Mouse (Mus musculus) cerebellum, postnatal 4 days (tissue): ENCODE data around the gene Tor1aip2.

Experiments used
- DNase-seq, 2 experiments: peaks; one replicate each; pipeline ENCODE4 v3.0.0; 2022; ENCODE audit warnings: low spot score in 2 of 2, mixed read lengths in 1 of 2

Gene Tor1aip2

DNA sequence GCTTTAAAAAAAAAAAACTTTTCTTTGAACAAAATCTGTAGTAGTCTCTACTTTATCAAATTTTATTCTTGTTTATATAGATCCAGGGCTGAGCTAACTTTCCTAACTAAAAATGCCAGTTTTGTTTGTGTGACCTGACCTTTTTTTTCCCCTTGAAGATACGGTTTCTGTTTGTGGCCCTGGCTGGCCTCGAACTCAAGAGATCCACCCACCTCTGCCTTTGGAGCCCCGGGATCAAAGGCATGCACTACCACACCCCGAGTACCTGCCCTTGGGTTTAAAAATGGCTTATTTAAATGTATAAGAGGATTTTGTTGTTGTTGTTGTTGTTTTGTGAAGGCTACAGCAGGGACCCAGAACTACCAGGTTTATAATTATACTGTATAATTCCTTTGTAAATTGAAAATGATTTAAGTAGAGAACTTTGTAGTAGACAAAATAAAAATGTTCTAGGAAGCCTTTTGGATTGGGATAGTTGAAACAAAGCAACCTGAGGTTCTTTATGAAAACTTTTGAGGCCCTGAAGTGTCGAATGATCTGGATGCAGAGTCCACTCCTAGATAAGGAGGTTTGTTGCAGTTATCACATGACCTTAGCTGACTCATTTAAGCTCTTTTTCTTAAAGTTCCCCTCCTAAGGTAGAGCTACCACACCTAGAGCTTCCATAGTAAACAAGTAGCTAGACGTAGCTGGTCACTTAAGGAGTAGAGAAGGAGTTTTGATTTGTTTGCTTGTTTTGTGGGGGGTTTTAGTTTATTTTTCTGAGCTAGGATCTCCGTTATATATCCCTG, 6.4 kb downstream of the Tor1aip2 start:
- DNase-seq: no peak

DNA sequence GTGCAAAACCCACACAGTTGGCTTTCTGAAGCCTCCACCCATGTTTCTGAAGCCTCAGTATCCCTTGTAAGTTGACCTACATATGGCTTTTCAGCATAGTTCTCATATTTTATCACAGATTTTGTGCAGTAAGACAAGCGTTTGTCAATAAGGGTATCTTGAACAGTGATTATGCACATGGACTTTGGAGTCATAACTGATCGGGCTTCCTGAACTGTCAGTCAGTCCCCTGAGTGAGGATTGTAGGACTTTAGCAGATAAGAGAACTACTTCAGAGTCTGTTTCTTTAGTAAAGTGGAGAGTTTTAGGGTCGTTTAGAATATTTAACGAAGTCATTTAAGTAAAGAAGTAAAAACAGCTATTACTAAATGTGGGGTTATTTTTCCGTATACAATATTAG, 7.3 kb downstream of the Tor1aip2 start:
- no peak for DNase-seq

DNA sequence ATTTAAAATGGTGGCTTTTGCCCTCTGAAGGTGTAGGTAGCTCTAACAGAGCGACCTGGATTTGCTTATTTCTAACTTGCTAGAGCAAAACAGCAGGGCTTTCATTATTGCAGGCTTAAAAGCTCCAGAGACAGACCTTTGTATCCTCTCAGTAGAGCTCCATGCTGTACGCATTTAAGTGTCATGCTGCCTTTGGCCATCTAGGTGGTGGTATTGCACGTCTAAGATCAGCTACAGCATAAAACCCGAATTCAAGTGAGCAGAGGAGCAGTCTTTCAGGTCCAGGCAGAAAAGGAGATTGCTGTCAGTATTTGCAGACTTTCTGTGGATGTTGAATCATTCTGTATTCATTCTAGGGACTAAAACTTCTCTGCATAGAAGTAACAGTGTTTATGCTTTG, 7.8 kb downstream of the Tor1aip2 start:
- DNase-seq: peak in 1 of 2 experiments; percentile 39

DNA sequence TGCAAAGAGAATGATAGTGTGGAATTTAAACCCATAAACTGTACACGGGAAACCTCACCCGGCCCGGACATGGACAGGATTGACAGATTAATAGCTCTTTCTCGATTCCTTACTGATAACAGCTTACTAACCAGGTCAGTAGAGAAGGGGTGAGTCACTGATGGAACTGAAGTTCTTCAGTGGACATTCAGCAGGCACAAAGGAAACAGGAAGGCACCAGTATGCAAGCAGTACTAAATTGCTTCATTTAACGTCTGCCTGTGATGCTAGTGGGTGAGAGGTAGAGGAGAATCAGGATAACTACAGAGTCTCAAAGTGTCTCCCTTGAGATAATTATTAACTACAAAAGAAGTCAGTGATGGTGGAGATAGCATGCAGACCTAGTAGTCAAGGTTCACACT, 9.0 kb downstream of the Tor1aip2 start:
- DNase-seq: no peak

DNA sequence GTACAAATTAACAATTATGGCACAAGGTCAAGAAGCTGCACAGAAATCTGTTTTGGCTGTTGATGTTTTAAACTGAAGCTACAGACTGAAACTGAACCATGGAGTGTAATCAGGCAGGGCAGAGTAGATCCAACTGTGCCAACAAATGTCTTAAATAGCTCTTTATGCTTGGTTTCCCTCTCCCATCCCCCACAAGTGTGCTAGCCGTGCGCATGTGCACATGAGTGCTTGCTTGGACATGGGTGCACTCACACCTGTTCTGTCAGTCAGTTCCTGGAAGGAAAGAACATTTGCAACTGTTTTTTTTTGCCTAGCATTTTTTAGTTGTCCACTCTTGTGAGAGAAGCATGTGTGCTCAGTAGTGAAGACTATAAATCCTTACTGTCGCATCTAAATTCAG, 11.5 kb downstream of the Tor1aip2 start:
- peak in 1 of 2 experiments; percentile 19 for DNase-seq

DNA sequence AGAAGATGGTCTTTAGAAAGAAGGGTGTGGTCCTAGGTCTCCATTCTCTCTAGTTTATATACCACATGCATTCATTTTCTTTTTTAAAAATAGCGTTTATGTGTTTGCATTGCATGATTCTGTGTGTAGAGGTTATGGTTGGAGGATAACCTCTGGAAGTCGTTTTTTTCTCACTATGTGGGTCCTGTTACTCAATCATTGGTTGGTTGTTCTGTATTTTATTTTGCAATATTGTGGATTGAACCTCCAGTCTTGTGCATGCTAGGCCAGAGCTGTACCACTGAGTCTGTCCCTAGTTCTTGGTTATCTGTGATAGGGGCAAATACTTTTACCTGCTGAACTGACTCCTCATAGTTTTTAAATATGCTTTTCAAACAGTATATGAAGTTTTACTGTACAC, 23.0 kb downstream of the Tor1aip2 start:
- DNase-seq: no peak

DNA sequence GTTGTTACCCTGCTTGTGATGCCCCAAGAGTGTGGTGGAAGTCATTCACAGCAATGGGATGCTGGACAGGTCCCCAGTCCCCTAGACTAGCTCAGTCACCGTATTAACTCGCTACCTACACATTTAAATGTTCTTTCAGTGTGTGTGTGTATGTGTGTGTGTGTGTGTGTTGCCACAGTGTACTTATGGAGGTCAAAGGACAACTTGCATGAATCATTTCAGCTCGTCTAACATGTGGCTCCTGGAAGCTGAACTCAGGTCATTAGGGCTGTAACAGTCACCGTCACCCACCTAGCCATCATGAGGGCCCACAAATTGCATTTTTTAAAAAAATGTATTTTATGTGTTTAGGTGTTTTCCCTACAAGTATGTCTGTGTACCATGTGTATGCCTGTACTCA, 27.0 kb downstream of the Tor1aip2 start:
- DNase-seq: no peak

DNA sequence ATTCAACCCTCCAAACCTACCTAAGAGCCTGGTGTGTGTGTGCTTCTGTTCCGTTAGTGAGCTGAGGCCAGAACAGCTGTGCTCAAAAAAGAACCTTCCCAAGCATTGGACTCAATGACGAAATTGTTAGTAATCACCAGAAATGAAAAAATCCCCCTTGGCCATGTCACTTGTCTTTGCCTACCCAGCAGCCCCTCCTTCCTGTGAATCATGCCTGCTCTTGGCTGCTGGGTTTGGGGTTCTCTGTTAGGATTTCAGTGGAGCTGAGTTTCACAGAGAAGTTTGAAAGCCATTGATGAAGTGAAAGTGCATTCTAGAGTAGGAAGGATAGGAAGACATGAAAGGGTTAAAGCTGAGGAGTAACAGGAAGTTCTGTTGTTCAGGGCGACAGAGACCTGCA, 30.9 kb downstream of the Tor1aip2 start:
- no peak for DNase-seq

DNA sequence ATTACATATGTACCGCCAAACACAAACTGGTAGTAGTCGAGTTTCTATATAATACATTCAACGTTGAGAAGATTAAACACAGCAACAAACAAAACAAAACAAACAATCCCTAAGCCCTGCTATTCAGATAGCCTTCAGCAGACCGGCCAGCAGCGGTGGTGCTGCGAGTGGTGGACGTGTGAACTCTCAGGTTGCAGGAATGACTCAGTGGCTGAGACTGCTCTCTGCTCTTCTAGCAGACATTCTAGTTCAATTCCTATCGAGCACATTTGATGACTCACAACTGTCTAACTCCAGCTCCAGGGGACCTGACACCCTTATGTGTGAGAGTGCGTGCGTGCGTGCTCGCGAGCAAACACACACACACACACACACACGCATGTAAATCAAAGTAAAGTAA, 34.9 kb downstream of the Tor1aip2 start:
- DNase-seq: no peak

DNA sequence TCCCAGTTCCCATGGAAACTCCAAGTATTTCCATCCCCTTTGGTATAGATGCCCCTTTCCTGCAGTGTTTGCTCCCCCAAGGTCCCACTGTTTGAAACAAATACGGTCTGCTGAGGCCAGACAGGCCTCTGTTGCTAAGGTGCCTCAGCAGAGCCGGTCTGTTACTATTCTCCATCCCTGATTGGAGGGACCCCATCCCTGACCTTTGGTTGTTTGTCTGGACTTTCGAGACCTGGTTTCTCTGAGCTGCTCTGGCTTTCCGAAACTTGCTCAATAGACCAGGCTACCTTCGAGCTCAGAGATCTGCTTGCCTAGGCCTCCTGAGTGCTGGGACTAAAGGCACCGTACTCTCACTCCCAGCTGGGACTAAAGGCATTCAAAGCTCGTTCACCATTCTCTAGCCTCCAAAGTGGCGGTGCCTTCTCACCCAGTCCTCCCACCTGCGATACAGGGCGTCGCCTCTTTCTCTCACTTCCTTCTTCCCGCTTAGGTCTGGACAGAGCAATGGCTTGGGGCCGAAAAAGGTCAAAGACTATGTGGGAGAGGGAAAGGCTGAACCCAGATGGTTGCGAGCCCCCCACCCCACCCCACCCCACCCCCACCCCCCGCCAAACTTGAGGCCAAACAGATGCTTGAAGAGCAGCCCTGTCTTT, 38.1 kb downstream of the Tor1aip2 start:
- no peak for DNase-seq

DNA sequence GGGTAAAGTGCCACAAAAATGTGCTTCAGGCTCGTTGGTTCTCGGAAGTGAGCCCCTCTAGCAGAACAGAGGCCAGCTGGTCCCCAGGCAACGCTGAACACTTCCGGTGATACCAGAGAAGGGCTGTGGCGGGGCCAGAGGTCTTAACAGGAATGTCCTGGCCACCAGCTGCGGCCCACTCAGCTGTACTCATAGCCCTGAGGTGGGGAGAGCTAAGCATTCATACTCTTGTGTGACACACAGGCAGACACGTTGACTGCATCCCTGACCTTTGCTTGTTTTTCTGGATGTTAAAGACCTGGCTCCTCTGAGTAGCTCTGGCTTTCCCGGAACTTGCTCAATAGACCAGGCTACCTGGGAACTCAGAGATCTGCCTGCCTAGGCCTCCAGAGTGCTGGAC, 39.4 kb downstream of the Tor1aip2 start:
- no peak for DNase-seq

DNA sequence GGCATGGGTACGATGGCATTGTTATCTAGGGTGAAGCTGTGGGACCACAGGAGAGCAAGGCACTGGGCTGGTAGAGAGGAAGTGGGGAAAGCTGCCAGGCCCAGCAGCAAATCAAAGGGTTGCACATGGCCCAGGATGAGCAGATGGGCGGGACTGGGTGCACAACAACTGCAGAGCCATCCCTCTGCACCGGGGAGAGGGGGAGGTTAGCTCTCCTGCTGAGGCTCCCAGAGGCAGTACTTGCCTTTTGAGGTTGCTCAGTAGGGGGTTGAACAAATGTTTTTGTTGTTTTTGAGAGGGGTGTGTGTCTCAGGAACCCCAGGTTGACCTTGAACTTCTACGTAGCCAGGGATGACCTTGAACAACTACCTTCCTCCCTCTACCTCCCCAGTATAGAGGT, 41.3 kb downstream of the Tor1aip2 start:
- no peak for DNase-seq

DNA sequence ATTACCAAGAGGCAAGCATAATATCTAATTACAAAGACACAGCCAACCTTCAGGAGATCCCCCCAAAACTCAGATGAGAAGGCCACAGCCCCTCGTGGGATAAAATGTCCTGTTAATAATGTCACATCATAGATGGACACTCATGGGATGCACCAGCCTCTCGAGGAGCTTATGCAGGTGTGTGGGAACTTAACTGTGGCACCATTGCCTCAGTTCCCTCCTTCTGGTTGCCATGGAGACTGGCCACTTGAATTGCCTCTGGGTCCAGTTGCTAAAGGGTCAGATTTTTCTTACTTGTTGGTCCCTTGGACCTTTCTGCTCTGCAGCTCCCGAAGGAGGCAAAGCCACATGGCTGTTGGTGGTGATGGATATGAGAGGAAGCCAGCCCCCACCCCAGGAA, 42.5 kb downstream of the Tor1aip2 start:
- DNase-seq: no peak

DNA sequence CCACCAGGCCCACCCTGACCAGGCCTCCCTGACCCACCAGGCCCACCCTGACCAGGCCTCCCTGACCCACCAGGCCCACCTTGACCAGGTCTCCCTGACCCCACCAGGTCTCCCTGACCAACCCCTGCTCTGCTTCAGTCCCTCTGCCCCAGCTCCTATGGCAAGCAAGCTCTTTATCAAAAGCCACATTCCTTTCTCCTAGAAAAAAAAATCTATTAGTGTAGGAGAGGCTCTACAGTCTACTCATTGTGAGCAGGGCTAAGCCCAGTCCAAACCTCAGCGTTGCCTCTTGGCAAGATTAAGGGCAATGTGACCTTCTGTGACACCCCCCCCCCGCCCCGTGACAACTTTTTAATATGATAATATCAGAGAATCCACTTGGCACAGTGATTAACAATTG, 49.4 kb downstream of the Tor1aip2 start:
- no peak for DNase-seq

DNA sequence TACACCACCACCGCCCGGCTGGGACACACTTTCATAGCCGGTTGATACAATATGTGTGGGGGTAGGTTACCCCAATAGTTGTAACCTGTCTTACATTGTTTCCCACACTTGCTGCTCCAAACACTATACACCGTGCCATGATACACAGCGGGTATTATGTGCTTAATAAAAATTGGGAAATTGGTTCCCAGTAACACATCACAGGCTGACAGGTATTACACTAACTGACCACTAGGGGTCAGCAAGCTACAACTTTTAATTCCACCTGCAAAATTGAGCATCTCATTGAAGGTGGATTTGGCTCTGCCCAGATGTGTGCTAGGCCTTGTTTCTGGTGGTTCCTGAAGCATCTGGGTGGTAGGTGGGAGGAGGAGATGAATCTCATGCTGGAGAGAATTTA, 50.6 kb downstream of the Tor1aip2 start:
- DNase-seq: peak in 1 of 2 experiments; percentile 8

DNA sequence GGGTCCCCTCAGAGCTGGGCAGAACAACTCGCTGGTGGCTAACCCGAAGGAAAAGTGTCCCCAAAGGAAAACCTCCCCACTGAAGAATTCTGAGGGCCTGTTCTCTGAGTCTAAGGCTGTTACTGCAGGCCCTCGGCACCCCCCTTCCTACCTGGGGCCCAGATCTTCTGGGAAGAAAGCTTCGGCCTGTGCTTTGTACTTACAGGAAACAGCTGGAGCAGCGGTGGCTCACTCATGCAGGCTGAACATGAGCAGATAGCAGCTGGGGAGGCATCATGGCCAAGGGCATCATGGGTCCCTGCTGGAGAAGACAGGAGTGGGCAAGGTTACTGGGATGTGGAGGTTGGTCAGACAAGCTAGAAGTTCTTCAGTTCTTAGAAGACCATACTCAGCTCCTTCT, 52.4 kb downstream of the Tor1aip2 start:
- no peak for DNase-seq

DNA sequence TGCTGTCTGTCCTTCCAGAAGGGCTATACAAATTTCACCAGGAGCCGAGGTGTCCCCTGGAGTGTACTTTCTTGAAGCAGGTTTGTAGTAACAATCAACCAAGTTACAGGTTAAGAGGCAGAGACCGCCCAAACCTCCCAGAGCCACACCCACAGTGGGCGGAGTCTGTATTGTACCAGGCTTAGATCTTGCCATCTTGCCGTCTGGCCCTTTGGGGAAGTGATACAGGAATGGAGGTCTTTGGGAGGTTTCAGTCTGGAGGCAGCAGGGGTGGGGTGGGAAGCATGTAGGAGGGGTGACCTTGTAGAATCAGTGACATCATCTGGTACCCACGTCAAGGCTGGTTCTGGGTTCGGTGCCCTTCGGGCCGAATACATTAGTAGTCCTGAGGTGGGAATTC, 54.4 kb downstream of the Tor1aip2 start:
- DNase-seq: no peak

DNA sequence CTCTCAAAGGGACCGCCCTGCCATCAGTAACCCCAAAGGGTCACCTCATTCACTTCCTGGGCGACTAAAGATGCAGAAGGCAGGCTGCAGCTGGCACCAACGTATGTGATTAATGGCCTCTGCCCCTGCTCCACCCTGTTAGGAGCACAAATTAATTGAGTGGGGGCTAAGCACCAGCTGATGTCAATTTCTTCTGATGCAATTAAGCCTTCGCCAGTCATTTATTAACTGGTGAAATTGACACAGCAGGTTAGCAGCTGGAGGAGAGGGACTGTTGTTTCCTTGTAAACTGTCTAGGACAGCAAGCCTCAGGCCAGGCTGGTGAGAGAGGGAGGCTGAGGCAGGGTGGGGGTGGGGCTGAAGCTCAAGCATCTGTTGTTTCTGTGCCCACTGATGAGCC, 54.8 kb downstream of the Tor1aip2 start:
- no peak for DNase-seq

DNA sequence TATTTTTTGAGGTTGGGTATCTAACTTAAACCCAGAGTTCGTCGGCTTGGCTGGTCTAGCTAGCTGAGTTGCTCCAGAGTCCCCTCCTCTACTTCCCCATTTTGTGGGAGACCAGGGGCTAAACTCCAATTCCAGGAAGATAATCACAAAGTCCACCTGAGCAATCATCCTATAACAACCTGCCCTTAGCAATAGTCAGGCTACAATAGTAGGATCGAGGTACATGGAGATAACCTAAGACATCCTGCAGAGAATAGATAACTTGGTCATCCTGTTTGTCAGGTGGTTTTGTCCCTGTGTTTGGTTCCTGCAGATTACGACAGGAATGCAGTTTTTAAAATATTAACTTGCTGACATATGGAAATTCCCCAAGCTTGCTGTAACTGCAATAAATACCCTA, 56.6 kb downstream of the Tor1aip2 start:
- DNase-seq: no peak

DNA sequence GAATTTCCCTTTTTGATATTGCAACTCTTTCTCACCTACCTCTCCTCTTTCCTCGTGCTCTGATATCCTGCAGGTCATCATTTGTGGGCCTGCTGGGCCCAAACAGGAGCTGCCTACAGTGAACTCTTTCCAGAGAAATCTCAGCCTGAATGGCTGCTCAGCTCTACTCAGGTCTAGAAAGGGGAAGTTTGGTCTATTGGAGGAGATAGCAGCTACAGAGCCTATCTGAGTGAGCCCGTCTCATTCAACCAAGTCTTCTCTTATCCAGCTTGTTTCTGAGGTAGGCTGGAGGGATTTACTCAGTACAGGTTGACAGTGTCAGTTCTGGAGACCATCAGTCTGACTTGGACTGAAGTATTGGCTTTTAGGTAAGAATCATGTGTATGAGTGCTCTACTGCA, 68.6 kb downstream of the Tor1aip2 start:
- no peak for DNase-seq

DNA sequence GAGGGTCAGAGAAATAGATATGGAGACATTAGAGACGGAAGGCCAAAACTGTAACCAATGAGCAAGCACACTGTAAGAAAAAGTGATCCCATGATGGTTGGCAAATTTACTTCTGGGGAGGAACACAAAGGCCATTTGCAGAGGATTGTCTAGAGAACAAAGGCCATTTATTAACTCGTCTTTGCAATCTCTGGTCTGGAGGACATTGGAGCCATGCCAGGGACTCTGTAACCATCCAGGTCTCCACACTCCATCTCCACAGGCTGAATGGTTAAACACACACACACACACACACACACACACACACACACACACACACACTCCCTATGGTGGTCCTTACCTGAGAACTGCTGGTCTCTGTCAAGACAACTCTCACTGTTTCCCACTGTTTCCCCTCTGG, 70.2 kb downstream of the Tor1aip2 start:
- DNase-seq: no peak

DNA sequence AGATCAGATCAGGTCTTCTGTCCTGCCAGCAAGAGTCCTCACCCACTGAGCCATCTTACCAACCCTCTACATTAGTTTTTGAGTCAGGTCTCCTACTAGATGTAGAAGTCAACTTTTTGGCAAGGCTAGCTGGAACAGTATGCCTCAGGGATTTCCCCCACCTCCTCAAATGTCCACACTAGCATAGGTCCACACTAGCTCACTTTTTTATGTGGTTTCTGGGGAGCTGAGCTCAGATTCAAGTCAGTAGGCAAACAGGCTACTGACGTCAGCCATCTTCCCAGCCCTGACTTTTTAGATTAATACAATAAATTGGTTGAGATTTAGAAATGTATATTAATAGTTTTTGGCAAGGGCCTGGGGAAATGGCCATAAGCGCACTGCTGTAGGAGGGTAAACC, 72.2 kb downstream of the Tor1aip2 start:
- DNase-seq: no peak

DNA sequence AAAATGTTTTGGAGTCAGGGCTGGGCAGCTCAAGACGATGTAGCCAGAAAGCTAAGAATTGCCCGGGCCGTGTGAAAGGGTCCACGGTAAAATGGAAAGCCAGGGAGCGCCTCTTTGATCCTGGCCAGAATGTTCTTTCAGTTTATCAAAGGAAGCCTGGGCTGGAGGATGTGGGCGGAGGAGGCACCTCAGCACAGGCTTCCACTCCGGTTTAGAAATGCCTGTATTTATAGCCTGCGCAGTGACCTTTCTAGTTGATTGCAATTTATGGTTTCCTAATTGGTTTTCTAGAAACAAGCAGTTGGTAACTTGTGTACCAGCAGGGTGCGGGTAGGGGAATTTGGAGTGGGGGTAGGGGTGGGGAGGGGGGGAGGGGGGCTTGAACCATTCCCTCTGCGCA, 73.2 kb downstream of the Tor1aip2 start:
- DNase-seq: no peak

DNA sequence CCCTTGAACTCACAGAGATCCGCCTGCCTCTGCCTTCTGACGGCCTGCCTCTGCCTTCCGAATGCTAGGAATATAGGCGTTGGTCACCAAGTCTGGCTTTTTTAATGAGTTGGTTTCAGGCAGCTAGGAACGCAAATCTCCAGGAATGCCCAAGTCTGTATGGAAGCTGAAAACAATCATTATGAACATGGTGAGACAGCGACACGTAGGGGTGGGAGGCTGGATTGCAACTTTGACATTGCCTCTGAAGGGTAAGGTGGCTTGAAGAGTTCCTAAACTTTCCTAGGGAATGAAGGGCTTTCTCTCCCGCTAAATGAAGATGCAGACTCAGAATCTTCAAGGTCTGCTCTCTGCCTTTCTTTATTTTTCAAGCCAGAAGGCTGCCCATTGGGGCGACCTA, 75.9 kb downstream of the Tor1aip2 start:
- no peak for DNase-seq
